Mouse (Mus musculus) heart, embryonic 13.5 days (tissue): ENCODE results near the gene Psmb10. TPM values are rescaled to one million over a fixed set of nuclear protein-coding genes. Genes with fewer than 3 reads are reported as not detected.

Experiments used
- ATAC-seq: fragments of 200-750 bp; cut with Nextera tagmentation; 2 replicates; pipeline ENCODE4 v1.8.0; 2017; ENCODE audit warnings: moderate TSS enrichment; ENCODE audit not compliant: insufficient number of reproducible peaks, low FRiP score, low TSS enrichment; ENCODE audit errors: extremely low read depth
- H3K27ac ChIP-seq: fragments of 300-500 bp; sonication (generic); replicated peaks from 2 replicates; pipeline ENCODE4 v1.5.1; 2015; ENCODE audit warnings: moderate library complexity, mild to moderate bottlenecking, inconsistent platforms
- H3K27me3 ChIP-seq: fragments of 300-500 bp; sonication (generic); replicated peaks from 2 replicates; pipeline ENCODE4 v1.6.1; 2015; ENCODE audit warnings: mild to moderate bottlenecking, inconsistent platforms
- H3K36me3 ChIP-seq: fragments of 300-500 bp; sonication (generic); 2 replicates; pipeline ENCODE4 v1.6.1; 2015; ENCODE audit warnings: mild to moderate bottlenecking, inconsistent platforms
- H3K4me1 ChIP-seq: fragments of 300-500 bp; sonication (generic); 2 replicates; pipeline ENCODE4 v1.6.1; 2015; ENCODE audit warnings: inconsistent platforms
- H3K4me2 ChIP-seq: fragments of 300-500 bp; sonication (generic); 2 replicates; pipeline ENCODE4 v1.6.1; 2015; ENCODE audit warnings: inconsistent platforms, mild to moderate bottlenecking, moderate library complexity
- H3K4me3 ChIP-seq: fragments of 300-500 bp; sonication (generic); 2 replicates; pipeline ENCODE4 v1.5.1; 2015; ENCODE audit warnings: moderate library complexity, mild to moderate bottlenecking, inconsistent platforms
- H3K9ac ChIP-seq: fragments of 300-500 bp; sonication (generic); 2 replicates; pipeline ENCODE4 v1.6.1; 2015; ENCODE audit warnings: inconsistent platforms, mild to moderate bottlenecking, moderate library complexity
- H3K9me3 ChIP-seq: fragments of 300-500 bp; sonication (generic); 2 replicates; pipeline ENCODE4 v1.6.1; 2016; ENCODE audit warnings: inconsistent platforms
- WGBS: fragments of 180-500 bp; shearing (Covaris S2); methylation state at CpG from one replicate; pipeline ENCODE4 v1.1.7; 2015; ENCODE audit warnings: mixed read lengths; 5-methylcytosine and 5-hydroxymethylcytosine counted together
- polyA plus RNA-seq: library from polyadenylated mRNA; unstranded; fragments of >200 nt; fragmentation: Nextera tagmentation; extraction: Ambion mirVana; gene quantifications from 2 replicates; pipeline ENCODE4 v1.2.1, GENCODE M21; 2015

Gene Psmb10
- polyA plus RNA-seq, 1 experiment from 2014 or later: 51.9 TPM

GRCm38 (mm10) chr8:105936866-105937475 is 1.3 kb downstream of the Psmb10 start:
- H3K36me3 ChIP-seq: peaks cover 45% of the 10 kb centered on the region
- under 1% methylated on average over 30 of the region's 30 CpGs for WGBS
- peak; percentile 71 for ATAC-seq

DNA sequence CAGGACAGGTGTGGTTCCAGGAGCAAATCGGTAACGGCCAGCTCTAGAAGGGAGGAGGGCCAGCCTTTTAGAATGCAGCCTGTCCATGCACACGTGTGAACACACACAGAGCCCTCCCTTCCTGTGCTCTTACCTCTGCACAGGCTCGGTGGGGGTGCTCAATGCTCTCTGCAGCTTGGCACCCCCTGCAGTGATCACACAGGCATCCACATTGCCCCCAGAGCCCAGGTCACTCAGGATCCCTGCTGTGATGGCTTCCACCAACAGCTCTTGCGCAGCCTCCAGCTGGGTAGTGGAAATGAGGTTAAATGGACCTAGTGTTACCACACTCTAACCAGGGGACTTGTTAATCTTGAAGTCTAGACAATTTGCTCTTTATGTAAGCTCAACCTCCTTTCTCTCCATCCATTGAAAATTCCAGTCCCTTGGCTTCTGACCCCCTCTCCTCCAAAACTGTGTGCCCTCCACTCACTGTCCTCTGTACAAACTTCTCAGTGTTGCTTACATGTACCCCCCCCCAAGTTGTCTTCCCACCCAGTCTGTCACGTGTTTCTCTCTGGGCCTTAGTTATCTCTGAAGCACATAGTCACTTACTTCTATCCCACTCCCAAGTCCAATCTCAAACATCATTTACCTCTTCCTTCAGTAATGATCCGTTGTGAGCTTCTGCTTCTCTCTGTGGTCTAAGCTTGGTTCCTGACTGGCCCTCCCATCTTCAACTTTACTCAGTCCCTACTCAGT is 2.2 kb downstream of the Psmb10 start:
- Histone ChIP-seq H3K4me2 (peak overlapping the region; percentile 98), H3K4me1 (peaks cover 24% of the 10 kb centered on the region), H3K4me3 (peak overlapping the region; percentile 85), H3K36me3 (peaks cover 38% of the 10 kb centered on the region), H3K27ac (peak overlapping the region; percentile 95), H3K27me3 (no peaks in the 10 kb centered on the region), H3K9me3 (no peaks in the 10 kb centered on the region), H3K9ac (peak overlapping the region; percentile 85)
- WGBS: 28% methylated on average over 7 of the region's 7 CpGs
- ATAC-seq: no peak

More at GRCm38 (mm10) chr8:105936866-105937475, 1.3 kb downstream of the Psmb10 start:
- H3K27ac ChIP-seq: peak overlapping the region; percentile 95
- peaks cover 24% of the 10 kb centered on the region for H3K4me1 ChIP-seq
- H3K4me2 ChIP-seq: peak overlapping the region; percentile 98
- H3K9me3 ChIP-seq: no peaks in the 10 kb centered on the region
- peak overlapping the region; percentile 93 for H3K9ac ChIP-seq
- H3K4me3 ChIP-seq: peak overlapping the region; percentile 85
- H3K27me3 ChIP-seq: no peaks in the 10 kb centered on the region

DNA sequence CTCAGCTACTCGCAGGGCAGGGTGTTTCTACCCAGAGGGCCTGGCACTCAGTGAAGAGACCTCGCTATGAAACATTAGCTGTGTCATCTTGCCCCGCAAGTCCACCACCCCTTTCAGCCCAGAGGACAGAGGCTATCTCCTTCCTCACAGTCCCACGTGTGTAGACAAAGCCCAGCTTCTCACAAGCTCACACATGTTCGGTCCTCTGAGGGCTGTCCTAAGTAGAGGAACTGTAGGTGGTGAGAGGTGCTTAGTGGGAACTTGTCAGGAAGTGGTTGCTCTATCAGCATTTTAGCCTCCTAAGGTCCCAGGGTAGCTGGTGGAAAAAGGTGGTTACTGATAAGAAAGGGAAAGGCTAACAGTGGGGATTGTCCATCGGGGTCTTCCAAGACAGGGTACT is 3.1 kb downstream of the Psmb10 start:
- H3K4me2 ChIP-seq: no peak overlapping the region
- H3K4me3 ChIP-seq: no peak overlapping the region
- H3K27ac ChIP-seq: no peak overlapping the region
- peaks cover 24% of the 10 kb centered on the region for H3K4me1 ChIP-seq
- 48% methylated on average over 6 of the region's 6 CpGs for WGBS
- ATAC-seq: no peak
- H3K9me3 ChIP-seq: no peaks in the 10 kb centered on the region
- peaks cover 36% of the 10 kb centered on the region for H3K36me3 ChIP-seq
- H3K9ac ChIP-seq: no peak overlapping the region
- H3K27me3 ChIP-seq: no peaks in the 10 kb centered on the region

DNA sequence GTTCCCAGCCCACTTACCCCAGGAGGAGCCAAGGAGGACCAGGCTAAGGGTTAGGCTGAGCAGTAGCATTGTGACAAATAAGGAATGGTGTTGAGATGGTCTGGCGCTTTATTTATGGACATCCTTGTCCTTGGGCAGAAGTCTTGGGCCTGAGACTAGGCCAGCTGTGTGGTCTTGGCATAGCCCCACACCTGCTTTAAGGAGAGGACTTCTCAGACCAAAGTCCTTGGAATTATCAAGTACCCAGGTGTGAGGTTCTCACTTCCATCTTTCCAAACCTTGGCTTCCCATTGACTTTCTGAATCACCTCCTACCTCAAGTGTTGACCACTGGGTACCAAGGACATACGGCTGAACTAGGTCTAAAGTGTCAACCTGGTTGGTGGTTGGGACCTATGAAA is 4.5 kb downstream of the Psmb10 start, which contains the start of gene Ctrl:
Ctrl (minus strand) TSS at position 101 of the 400 bp plus-strand sequence.
- Histone ChIP-seq H3K27ac (no peak within 1 kb of the TSS), H3K4me1 (peaks cover 22% of the 10 kb centered on the region), H3K27me3 (no peaks in the 10 kb centered on the region), H3K9me3 (no peaks in the 10 kb centered on the region), H3K36me3 (peaks cover 33% of the 10 kb centered on the region), H3K4me3 (no peak within 1 kb of the TSS), H3K4me2 (no peak within 1 kb of the TSS), H3K9ac (no peak within 1 kb of the TSS)
- no peak for ATAC-seq
- 78% methylated on average over 2 of the region's 2 CpGs for WGBS

DNA sequence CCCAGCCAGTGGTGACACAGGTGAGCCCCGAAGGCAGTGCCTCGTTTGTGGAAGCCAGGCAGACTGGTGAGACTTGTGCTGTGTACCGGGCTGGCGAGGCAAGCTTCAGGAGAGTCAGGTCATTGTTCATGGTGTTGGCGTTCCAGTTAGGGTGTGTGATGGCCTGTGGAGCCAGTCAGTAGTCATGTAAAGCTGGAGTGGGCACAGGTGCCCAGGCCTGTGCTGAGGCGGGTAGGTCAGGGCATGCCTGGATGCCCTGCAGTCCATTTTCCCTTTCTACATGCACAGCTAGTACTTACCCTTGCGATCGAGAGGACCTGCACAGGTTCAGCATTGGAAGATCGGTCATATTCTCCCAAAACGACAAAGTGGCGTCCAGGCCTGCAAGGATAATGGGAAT is 5.7 kb downstream of the Psmb10 start:
- 83% methylated on average over 11 of the region's 11 CpGs for WGBS

DNA sequence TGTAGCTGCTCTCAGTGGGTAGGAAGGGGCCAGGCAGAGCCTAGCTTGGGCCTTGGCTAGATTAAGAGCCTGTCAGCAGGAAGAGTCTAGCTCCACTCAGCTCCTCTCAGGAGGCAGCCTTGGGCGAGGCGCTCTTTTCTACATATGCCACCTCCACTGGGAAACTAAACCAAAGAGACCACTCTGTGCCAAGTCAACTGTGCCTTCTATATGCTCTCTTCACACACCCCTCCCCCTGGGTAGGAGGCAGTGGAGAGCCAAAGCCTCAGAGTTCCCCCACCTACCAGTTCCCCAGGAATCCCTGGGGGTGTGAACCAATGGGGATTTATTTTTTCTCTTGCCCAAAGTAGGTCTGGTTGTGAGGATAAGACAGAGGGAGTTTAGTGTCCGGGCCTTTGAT is 7.0 kb downstream of the Psmb10 start:
- 89% methylated on average over 3 of the region's 3 CpGs for WGBS

More for the DNA sequence above, 5.7 kb downstream of the Psmb10 start:
- ATAC-seq: no peak
- Histone ChIP-seq H3K27me3 (no peaks in the 10 kb centered on the region), H3K36me3 (peaks cover 35% of the 10 kb centered on the region), H3K9ac (no peak overlapping the region), H3K4me1 (peaks cover 14% of the 10 kb centered on the region), H3K9me3 (no peaks in the 10 kb centered on the region), H3K27ac (no peak overlapping the region), H3K4me2 (no peak overlapping the region), H3K4me3 (no peak overlapping the region)

DNA sequence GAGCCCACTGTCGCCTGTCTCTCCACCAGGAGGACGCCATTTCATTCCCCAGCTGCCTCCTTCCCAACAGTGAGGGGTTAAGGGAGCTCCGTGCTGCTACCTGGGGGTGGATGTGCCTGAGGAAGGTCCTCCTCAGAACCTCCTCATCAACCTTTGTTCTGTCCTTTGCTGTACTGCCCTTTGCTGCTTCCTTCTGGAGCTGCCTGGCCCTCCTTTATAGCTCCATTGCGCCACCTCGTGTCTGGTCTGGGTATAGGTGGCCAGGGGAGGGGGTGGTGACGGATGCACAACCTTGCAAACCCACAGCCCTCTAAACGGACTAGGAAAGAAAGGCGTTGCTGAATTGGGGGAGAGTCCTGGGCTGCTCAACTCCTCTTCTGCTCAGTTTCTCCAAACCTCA is 7.6 kb downstream of the Psmb10 start:
- ATAC-seq: no peak
- 17% methylated on average over 8 of the region's 8 CpGs for WGBS
- Histone ChIP-seq H3K27ac (no peak overlapping the region), H3K4me1 (peaks cover 3% of the 10 kb centered on the region), H3K27me3 (no peaks in the 10 kb centered on the region), H3K9me3 (no peaks in the 10 kb centered on the region), H3K9ac (peak overlapping the region; percentile 54), H3K36me3 (peaks cover 40% of the 10 kb centered on the region), H3K4me3 (no peak overlapping the region), H3K4me2 (no peak overlapping the region)

More for the DNA sequence above, 7.0 kb downstream of the Psmb10 start:
- H3K36me3 ChIP-seq: peaks cover 40% of the 10 kb centered on the region
- ATAC-seq: no peak
- no peak overlapping the region for H3K4me3 ChIP-seq
- H3K4me1 ChIP-seq: peaks cover 9% of the 10 kb centered on the region
- no peak overlapping the region for H3K4me2 ChIP-seq
- no peak overlapping the region for H3K9ac ChIP-seq
- no peaks in the 10 kb centered on the region for H3K9me3 ChIP-seq
- no peak overlapping the region for H3K27ac ChIP-seq
- H3K27me3 ChIP-seq: no peaks in the 10 kb centered on the region

GRCm38 (mm10) chr8:105925123-105925522 is 13.1 kb downstream of the Psmb10 start:
- Histone ChIP-seq H3K36me3 (peaks cover 34% of the 10 kb centered on the region), H3K4me2 (no peak overlapping the region), H3K27ac (no peak overlapping the region), H3K9ac (no peak overlapping the region), H3K4me1 (peaks cover 11% of the 10 kb centered on the region), H3K9me3 (no peaks in the 10 kb centered on the region), H3K4me3 (no peak overlapping the region), H3K27me3 (no peaks in the 10 kb centered on the region)
- no peak for ATAC-seq
- 70% methylated on average over 3 of the region's 3 CpGs for WGBS

DNA sequence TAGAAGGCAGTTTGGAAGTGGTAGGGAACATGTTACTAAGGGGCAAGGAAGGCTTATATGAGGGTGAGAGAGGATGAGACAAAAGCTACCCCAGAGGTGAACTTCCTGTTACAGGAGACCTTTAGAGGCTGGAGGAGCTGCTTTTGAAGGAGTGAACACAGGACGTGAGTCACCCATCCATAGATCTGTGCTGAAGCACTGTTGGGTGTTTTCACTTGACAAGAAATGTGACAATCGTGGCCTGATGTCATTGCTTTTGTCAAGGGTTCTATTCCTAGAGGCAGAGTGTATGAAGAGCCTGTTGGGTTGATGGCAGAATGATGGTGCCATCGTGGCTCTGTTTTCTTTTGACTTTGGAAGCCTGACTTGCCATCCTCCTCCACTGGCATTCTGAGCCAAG is 18.9 kb downstream of the Psmb10 start:
- Histone ChIP-seq H3K4me2 (no peak overlapping the region), H3K9ac (no peak overlapping the region), H3K27me3 (no peaks in the 10 kb centered on the region), H3K27ac (no peak overlapping the region), H3K4me1 (peaks cover 10% of the 10 kb centered on the region), H3K4me3 (no peak overlapping the region), H3K9me3 (no peaks in the 10 kb centered on the region), H3K36me3 (peaks cover 45% of the 10 kb centered on the region)
- no peak for ATAC-seq
- 71% methylated on average over 3 of the region's 3 CpGs for WGBS

GRCm38 (mm10) chr8:105900941-105901616 is 37.2 kb downstream of the Psmb10 start:
- Histone ChIP-seq H3K4me1 (peaks cover 14% of the 10 kb centered on the region), H3K9me3 (no peaks in the 10 kb centered on the region), H3K27me3 (no peaks in the 10 kb centered on the region), H3K4me3 (peak overlapping the region; percentile 83), H3K36me3 (peaks cover 8% of the 10 kb centered on the region), H3K27ac (peak overlapping the region; percentile 93), H3K4me2 (peak overlapping the region; percentile 91), H3K9ac (peak overlapping the region; percentile 99)
- ATAC-seq: no peak
- 27% methylated on average over 16 of the region's 16 CpGs for WGBS

GRCm38 (mm10) chr8:105900180-105900940 is 37.9 kb downstream of the Psmb10 start, which contains the start of gene Pskh1:
Pskh1 (plus strand) TSS chr8:105900441.
- WGBS: under 1% methylated on average over 66 of the region's 68 CpGs
- peak within 1 kb of the TSS; percentile 91 for H3K4me2 ChIP-seq
- H3K9me3 ChIP-seq: no peaks in the 10 kb centered on the region
- no peaks in the 10 kb centered on the region for H3K27me3 ChIP-seq
- peak within 1 kb of the TSS; percentile 99 for H3K9ac ChIP-seq
- H3K4me3 ChIP-seq: peak within 1 kb of the TSS; percentile 83
- H3K36me3 ChIP-seq: peaks cover 9% of the 10 kb centered on the region
- H3K4me1 ChIP-seq: peaks cover 14% of the 10 kb centered on the region
- peak within 1 kb of the TSS; percentile 93 for H3K27ac ChIP-seq
- peak; percentile 98 for ATAC-seq
